Mouse (Mus musculus) CD4-positive, CD25-positive, alpha-beta regulatory T cell, adult 4 months (primary cell): ENCODE measurements at regions not wholly inside any gene's neighbourhood (a gene's known extent, or its start where the extent isn't known, plus 50 kb on each side); places are given as distances from the start of the nearest gene placed in this dataset.

ENCODE experiments used
- ATAC-seq: one replicate; pipeline ENCODE4 v1.8.0; 2017

GRCm38 (mm10) chr16:86127391-86127790, 225.8 kb upstream of the Adamts5 start:
- ATAC-seq, result no peak

DNA sequence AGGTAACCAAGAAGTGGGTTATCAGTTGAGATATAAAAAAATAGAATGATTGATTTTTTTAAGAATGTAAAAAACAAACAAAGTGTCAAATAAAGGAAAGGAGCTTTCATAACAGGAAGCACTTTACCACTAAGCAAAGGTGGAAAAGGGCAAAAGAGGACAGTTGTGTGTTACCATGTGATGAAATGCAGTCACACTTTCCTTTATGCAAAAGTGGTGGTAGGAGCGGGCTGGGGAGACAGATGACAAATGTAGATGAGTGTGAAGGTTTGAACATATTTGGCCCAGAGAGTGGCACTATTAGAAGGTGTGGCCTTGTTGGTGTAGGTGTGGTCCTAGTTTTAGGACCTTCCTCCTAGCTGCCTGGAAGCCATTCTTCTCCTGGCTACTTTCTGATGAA, 222.6 kb upstream of the Adamts5 start:
- no peak for ATAC-seq

- no peak for ATAC-seq
Measured at GRCm38 (mm10) chr16:86122936-86123335, 221.3 kb upstream of the Adamts5 start.

DNA sequence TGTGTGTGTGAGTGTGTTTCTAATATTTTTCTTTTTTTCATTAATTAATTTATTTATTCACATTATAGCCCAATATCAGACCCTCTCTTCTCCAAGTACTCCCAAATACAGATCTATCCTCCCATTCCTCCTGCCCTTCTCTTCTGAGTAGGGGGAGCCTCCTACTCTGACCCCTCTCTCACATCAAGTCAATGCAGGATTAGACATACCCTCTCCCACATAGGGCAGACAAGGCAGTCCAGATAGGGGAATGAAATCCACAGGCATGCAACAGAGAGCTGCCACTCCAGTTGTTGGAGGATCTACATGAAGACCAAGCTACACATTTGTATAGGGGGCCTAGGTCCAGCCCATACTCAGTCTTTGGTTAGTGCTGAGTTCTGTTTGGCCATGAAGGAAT, 216.3 kb upstream of the Adamts5 start:
- no peak for ATAC-seq

- ATAC-seq, result no peak
Measured at GRCm38 (mm10) chr16:86115587-86116376, 214.2 kb upstream of the Adamts5 start.

DNA sequence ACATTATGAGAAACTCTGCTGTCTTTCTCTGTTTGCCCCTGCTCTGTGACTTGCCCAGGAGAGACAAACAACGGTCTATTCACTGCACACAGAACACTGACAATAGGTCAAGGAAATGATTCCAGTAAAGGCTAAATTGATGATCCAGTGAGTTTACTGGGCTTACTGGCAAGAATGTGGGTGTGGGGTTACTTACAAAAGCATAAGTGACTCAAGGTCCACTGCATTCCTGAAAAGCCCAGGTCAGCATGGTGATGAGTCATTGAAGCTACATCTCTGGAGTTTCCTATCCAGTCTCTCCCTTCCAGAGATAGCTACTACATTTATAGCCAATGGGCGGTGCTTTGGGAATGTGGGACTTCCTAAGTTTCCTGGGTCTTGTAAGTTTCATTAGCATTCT, 192.8 kb upstream of the Adamts5 start:
- no peak for ATAC-seq

- ATAC-seq, result no peak
Measured at GRCm38 (mm10) chr16:86090175-86090574, 188.5 kb upstream of the Adamts5 start.

- ATAC-seq, result no peak
Measured at GRCm38 (mm10) chr16:86087421-86087820, 185.8 kb upstream of the Adamts5 start.

- ATAC-seq, result no peak
Measured at GRCm38 (mm10) chr16:86067628-86068364, 166.2 kb upstream of the Adamts5 start.

DNA sequence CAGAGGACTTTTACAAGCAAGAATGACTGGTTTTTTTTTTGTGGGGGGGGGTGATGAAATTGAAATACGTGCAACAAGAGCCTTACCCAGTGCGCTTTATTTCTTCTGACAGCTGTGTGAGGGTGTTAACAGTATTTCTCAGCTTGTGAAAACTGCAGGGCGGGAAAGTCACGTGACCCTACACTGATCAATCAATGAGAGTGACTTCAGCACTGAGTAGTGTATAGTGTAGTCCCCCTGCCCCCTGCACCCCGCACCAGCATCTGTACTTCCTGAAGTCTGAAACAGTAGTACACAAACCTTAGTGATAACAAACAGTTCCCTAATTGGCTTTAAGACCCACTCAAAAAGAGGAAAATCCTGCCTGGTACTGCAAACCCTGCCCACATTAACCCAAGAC, 158.5 kb upstream of the Adamts5 start:
- no peak for ATAC-seq

- no peak for ATAC-seq
Measured at GRCm38 (mm10) chr16:86044695-86045094, 143.1 kb upstream of the Adamts5 start.

- no peak for ATAC-seq
Measured at GRCm38 (mm10) chr16:86034772-86035171, 133.1 kb upstream of the Adamts5 start.

DNA sequence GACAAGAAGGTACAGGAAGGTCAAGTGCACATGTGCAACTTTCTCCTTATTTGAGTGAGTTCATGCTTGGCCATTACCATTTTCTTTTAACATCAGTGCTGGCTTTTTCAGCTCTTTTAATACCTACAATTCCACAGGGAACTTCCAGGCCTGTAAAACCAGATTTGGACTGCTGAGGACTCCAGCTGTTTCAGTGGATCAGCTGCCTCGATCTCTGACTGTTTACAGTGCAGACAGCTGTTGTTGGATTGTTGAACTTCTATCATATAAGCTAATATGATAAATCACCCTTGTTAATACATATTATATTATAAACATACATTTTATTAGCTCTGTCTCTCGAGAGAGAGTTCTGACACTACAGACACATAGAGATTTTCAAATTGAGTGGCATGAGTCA, 126.1 kb upstream of the Adamts5 start:
- ATAC-seq, result no peak

- ATAC-seq, result no peak
Measured at GRCm38 (mm10) chr16:86015336-86015735, 113.7 kb upstream of the Adamts5 start.

DNA sequence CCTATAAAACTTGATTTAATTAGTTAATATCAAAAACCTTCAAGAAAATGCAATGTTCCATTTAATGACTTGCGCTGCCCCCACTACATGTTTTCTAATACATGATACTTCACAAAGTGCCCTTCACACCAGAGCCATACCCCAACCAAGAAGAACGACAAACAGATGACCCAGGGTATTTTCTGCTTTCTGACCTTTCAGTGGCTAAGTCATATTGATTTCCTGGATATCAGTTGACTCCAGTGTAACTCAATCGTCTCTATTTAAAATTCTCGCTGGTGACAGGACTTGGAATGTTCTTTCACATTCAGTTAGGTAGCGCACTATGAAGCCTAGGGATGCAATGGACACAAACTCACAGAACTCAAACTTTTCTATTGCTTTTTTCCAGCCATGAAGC, 109.4 kb upstream of the Adamts5 start:
- ATAC-seq, result no peak

DNA sequence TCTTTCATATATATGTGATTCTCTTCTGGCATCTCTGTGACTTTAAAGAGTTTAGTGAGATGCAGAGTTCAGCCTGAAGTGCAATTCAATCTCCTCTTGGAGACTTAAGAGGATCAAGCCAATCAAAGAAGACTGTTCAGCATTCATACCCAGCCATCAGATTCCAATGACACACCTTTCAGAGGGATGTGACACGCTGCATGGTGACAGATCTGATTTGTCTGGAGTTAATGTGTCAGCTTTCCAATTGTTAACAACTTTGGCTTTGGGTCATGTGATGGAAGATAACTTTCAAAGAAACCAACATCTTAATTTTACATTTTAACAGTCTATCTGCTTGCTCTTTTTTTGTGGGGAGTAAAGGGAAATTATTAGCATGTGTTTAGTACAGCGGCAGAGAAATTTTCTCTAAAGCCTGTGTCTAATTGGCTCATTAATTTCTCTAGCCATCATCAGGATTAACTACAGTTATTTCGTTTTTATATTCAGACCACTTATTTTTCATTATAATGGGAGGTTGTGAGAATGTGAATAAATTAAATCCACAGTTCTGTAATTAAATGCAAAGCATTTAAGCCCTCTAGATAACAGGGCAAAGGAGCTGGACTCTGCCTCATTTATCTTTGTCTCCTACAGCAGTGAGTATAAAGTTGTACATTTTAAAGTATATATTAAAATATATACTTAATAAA, 108.2 kb upstream of the Adamts5 start:
- ATAC-seq, result no peak

DNA sequence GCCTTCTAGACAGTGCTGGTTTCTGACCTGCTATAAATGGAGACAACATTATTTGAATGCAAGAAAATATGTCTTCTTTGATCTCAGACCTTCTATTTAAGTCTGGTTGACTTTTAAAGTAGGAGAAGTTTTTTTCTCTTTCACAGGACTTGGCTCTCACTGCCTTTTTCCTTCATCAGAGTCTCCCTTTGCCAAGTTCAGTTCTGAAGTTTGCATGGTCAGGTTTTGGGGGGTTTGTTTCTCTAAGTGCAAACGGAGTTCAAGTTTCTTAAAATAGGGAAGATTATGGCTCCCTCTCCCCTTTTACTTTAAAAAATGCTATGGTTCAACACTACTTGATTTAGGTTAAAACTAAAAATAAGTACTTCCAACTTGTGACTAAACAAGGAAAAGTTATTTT, 106.2 kb upstream of the Adamts5 start:
- ATAC-seq, result no peak

DNA sequence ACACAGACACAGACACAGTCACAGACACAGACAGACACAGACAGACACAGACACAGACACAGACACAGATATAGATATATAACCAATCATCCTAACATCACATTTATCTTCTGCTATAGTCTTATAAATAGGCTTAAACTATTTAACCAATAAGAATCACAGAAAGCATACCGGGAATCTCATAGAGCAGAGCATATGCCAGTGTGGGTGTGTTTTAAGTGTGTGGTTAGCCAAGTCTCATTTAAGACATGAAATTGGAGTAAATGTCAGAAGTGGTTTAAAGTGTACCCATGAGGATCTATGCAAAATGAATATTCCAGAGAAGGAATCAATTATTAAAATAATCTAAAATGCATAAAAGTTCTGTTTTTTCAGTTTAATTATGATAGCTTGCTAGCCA, 99.2 kb upstream of the Adamts5 start:
- no peak for ATAC-seq

DNA sequence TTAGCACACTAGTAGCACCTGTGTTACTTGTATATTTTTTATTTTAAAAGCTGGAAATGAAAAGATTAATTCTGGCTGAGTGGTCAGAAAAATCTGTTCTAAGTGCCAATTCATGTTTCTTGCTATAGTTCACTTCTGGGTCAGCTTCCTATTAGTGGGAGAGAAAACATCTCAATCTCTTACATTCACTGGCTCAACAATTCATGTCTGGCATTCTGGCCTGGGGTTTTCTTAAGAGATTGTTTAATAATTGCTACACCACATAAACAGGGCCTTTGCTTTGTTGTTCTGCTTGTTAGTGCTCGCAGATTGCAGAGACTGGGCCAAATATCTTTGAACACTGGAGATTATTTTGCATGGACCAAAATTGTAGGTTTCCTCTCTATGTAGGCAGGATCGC, 84.2 kb upstream of the Adamts5 start:
- ATAC-seq, result no peak

DNA sequence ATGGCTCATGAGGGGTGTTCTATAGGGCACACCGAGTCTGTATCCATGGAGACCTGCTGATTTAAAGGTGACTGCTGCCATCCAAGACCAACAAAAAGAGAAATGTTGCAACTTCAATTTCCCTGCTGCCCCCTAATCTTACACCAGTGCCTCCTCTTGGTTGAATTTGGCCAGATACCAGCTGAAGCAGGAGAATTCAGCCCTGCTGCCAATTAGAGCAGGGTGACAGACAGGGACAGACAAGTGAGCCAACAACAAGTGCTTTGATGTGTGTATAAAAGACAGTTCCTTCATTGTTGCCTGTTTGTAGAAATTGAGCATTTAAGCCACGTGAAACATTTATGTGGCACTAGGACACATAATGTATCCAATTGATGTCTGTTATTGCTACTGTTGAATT, 75.5 kb upstream of the Adamts5 start:
- no peak for ATAC-seq

- ATAC-seq, result no peak
Measured at GRCm38 (mm10) chr16:85966892-85967444, 65.3 kb upstream of the Adamts5 start.

- ATAC-seq, result no peak
Measured at GRCm38 (mm10) chr16:85966251-85966650, 64.6 kb upstream of the Adamts5 start.
